Mouse (Mus musculus): ENCODE data around the gene Tcap. TPM values are rescaled to one million over a fixed set of nuclear protein-coding genes. Genes with fewer than 3 reads are reported as not detected.
A peak's percentile ranks its signal among the peaks of the same experiment; 100 is the strongest.

Tcap gene
- polyA plus RNA-seq, 1 experiment from 2014 or later = 2.1 TPM

DNA sequence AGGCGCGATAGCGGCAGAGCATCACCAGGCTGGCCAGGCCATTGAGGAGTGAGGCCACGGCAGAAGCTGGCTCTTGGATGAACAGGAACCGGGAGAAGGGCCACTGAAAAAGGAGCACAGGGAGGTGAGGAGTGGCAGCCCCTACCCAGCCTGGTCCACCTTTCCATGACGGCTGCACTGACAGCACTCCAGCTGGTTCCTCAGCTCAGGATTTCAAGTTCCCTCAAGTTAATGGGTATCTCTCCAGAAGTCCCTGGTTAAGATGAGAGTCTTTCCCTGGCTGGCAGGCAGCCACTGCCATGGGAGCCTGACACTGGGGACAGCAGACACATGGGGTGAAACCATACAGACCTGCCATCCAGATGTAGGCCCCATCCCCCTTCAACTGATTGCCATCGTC, 14.3 kb downstream of the Tcap start:
- DNase-seq (ENCODE audit: low spot score) (no peak), ATAC-seq (replicated peaks; ENCODE audit: low FRiP score, low read depth) (no peak)
- Histone ChIP-seq H3K36me3 (ENCODE audit: insufficient read depth, low read length) (no peaks in the 10 kb centered on the region), H3K27me3 (ENCODE audit: insufficient read depth, low read length) (no peaks in the 10 kb centered on the region), H3K9me3 (replicated peaks; ENCODE audit: low read length) (no peaks in the 10 kb centered on the region), H3K4me3 (replicated peaks; ENCODE audit: low read depth, low read length) (no peak overlapping the region), H3K9ac (ENCODE audit: low read depth, low read length) (no peak overlapping the region), H3K4me1 (replicated peaks; ENCODE audit: insufficient read depth, low read length) (peaks cover 23% of the 10 kb centered on the region), H3K4me2 (ENCODE audit: low read length) (no peak overlapping the region), H3K27ac (no peak overlapping the region)
- WGBS = 95% methylated on average over 7 of the region's 7 CpGs
- TF ChIP-seq CTCF (IDR thresholded peaks at IDR 0.05; ENCODE audit: low read depth) = no peak

DNA sequence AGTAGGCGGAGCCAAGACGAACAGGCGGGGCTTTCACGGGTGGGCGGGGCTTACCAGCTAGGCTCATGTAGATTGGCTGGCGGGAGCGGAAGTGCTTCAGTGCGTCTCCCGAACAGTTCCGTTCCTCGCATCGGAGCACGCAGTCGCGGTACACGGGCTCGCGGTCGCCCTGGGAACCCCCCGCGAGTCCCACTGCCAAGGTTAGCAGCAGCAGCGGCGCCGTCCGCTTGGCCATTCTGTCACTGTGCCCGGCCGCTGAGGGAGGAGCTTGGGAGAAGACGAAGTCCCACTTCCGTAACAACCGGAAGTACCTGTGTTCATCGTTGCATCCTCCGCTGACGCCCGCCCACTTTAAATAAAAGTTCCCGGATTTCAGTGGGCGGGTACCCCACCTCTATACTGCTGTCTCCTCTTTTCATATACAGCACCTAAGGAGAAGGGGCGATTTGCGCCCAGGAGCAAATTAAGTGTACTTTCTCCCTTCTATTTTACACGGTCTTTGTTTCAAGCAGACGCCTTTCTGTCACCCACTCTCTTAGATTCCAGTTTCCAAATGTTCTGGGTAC, 16.6 kb downstream of the Tcap start, which contains the start of gene Pgap3:
TSS of gene Pgap3 (minus strand) at position 330 of the 566 bp plus-strand sequence.
- Histone ChIP-seq H3K9ac (ENCODE audit: low read depth, low read length) (peak within 1 kb of the TSS; percentile 81), H3K36me3 (ENCODE audit: insufficient read depth, low read length) (no peaks in the 10 kb centered on the region), H3K4me2 (ENCODE audit: low read length) (peak within 1 kb of the TSS; percentile 81), H3K9me3 (replicated peaks; ENCODE audit: low read length) (no peaks in the 10 kb centered on the region), H3K4me3 (replicated peaks; ENCODE audit: low read depth, low read length) (peak within 1 kb of the TSS; percentile 63), H3K27me3 (ENCODE audit: insufficient read depth, low read length) (no peaks in the 10 kb centered on the region), H3K27ac (peak within 1 kb of the TSS; percentile 98), H3K4me1 (replicated peaks; ENCODE audit: insufficient read depth, low read length) (peaks cover 4% of the 10 kb centered on the region)
- WGBS = under 1% methylated on average over 40 of the region's 40 CpGs
- TF ChIP-seq CTCF (IDR thresholded peaks at IDR 0.05; ENCODE audit: low read depth) = no peak
- ATAC-seq (replicated peaks; ENCODE audit: low FRiP score, low read depth) (peak; percentile 86), DNase-seq (ENCODE audit: low spot score) (peak; percentile 96)

DNA sequence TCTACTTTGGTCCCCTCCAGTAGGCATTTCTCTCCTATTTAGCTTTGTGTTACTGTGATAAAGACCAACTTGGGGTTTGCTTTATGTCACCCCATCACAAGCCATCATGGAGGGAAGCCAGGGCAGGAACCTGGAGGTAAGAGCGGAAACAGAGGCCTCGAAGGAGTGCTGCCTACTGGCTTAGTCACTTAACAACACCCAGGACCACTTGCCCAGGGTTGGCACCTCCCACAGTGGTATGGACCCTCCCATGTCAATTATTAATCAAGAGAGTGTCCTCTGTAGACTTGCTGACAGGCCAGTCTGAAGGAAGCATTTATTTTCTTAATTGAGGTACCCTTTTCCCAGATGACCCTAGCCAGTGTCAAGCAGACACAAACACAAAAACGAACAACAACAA, 17.2 kb downstream of the Tcap start:
- TF ChIP-seq CTCF (IDR thresholded peaks at IDR 0.05; ENCODE audit: low read depth) = no peak
- Histone ChIP-seq H3K27ac (peak overlapping the region; percentile 98), H3K36me3 (ENCODE audit: insufficient read depth, low read length) (no peaks in the 10 kb centered on the region), H3K27me3 (ENCODE audit: insufficient read depth, low read length) (no peaks in the 10 kb centered on the region), H3K4me1 (replicated peaks; ENCODE audit: insufficient read depth, low read length) (peaks cover 4% of the 10 kb centered on the region), H3K4me3 (replicated peaks; ENCODE audit: low read depth, low read length) (peak overlapping the region; percentile 63), H3K9me3 (replicated peaks; ENCODE audit: low read length) (no peaks in the 10 kb centered on the region), H3K4me2 (ENCODE audit: low read length) (peak overlapping the region; percentile 81), H3K9ac (ENCODE audit: low read depth, low read length) (peak overlapping the region; percentile 81)
- WGBS = 38% methylated on average over 3 of the region's 3 CpGs
- DNase-seq (ENCODE audit: low spot score) (peak; percentile 50), ATAC-seq (replicated peaks; ENCODE audit: low FRiP score, low read depth) (peak; percentile 57; the same call in 1 of the 2 replicates)

DNA sequence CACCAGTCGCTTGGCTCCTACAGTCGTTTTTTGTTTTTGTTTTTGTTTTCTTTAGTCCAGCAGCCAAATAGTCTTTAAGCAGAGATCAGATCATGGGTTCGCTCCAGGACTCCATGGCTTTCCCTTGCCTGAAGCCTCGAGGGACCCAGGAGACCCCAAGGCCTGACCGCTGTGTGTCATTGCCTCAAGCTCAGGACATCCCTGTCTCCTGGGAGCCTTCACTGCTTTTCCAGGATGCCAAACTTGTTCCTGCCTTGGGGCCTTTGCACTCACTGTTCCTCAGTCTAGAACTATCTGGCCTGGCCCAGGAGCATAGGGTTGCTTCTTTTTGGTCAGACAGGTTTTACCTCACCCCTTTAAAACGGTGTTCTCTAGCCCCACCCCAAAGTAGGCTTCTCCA, 23.0 kb downstream of the Tcap start:
- DNase-seq (ENCODE audit: low spot score) = no peak
- H3K27ac ChIP-seq = no peak overlapping the region
- no peak for TF ChIP-seq CTCF (IDR thresholded peaks at IDR 0.05; ENCODE audit: low read depth)

DNA sequence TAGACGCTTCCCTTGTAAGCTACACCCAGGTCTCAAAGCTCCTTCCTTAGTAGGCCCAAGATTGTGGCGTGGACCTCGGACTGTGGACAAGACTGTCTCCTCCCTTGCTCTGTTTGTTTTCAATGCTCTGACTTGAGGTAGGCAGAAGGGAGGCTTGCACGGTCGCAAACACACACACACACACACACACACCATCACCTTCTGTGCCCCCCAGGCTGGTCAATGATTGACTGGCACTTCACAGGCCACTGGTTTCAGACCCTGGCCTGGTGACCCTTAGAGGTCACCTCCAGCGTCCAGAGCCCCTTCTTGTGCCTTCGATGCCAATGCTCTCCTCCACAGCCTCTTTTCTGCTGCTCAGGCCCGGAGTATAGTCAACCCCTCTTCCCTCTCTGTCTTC, 25.3 kb downstream of the Tcap start:
- TF ChIP-seq CTCF (IDR thresholded peaks at IDR 0.05; ENCODE audit: low read depth) = no peak
- Histone ChIP-seq H3K4me3 (replicated peaks; ENCODE audit: low read depth, low read length) (no peak overlapping the region; the same call in 1 of the 2 replicates), H3K36me3 (ENCODE audit: insufficient read depth, low read length) (no peaks in the 10 kb centered on the region), H3K9me3 (replicated peaks; ENCODE audit: low read length) (no peaks in the 10 kb centered on the region), H3K9ac (ENCODE audit: low read depth, low read length) (peak overlapping the region; percentile 42; the same call in 1 of the 2 replicates), H3K27me3 (ENCODE audit: insufficient read depth, low read length) (no peaks in the 10 kb centered on the region), H3K4me2 (ENCODE audit: low read length) (peak overlapping the region; percentile 21), H3K4me1 (replicated peaks; ENCODE audit: insufficient read depth, low read length) (peaks cover 20% of the 10 kb centered on the region), H3K27ac (peak overlapping the region; percentile 89)
- DNase-seq (ENCODE audit: low spot score) = no peak
- peak; percentile 59 for ATAC-seq (replicated peaks; ENCODE audit: low FRiP score, low read depth)
- 25% methylated on average over 8 of the region's 8 CpGs for WGBS

More for the DNA sequence above, 23.0 kb downstream of the Tcap start:
- no peak overlapping the region for H3K9ac ChIP-seq (ENCODE audit: low read depth, low read length)
- no peak overlapping the region for H3K4me2 ChIP-seq (ENCODE audit: low read length)
- H3K27me3 ChIP-seq (ENCODE audit: insufficient read depth, low read length) = no peaks in the 10 kb centered on the region
- no peak overlapping the region for H3K4me3 ChIP-seq (replicated peaks; ENCODE audit: low read depth, low read length)
- H3K4me1 ChIP-seq (replicated peaks; ENCODE audit: insufficient read depth, low read length) = peaks cover 14% of the 10 kb centered on the region
- ATAC-seq (replicated peaks; ENCODE audit: low FRiP score, low read depth) = no peak
- 52% methylated on average over 6 of the region's 6 CpGs for WGBS
- H3K36me3 ChIP-seq (ENCODE audit: insufficient read depth, low read length) = no peaks in the 10 kb centered on the region
- no peaks in the 10 kb centered on the region for H3K9me3 ChIP-seq (replicated peaks; ENCODE audit: low read length)

DNA sequence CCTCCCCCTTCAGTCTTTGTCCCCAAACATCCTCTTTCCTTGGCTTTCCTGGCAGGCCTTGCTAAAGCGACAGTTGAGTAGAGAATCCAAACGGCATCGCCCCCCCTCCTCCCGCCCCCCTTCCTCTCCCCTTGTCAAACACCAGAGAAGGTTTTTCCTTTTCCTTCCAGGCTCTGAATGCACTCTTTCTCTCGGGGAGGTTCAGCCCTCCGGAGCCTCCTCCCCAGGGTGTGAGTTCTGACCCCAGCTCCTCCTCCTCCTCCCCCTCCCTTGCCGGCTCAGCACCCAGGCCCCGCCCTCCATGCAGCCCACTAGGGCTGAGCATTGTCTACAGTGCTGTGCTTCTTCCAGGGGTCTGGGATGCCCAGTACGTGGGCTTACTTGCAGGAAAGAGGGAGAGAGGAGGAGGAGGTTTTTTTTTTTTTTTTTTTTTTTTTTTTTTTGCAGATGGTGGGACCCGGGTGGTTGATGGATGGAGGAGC, 25.8 kb downstream of the Tcap start:
- Histone ChIP-seq H3K4me2 (ENCODE audit: low read length) (peak overlapping the region; percentile 21), H3K9me3 (replicated peaks; ENCODE audit: low read length) (no peaks in the 10 kb centered on the region), H3K27me3 (ENCODE audit: insufficient read depth, low read length) (no peaks in the 10 kb centered on the region), H3K9ac (ENCODE audit: low read depth, low read length) (peak overlapping the region; percentile 42; the same call in 1 of the 2 replicates), H3K4me3 (replicated peaks; ENCODE audit: low read depth, low read length) (no peak overlapping the region; the same call in 1 of the 2 replicates), H3K4me1 (replicated peaks; ENCODE audit: insufficient read depth, low read length) (peaks cover 25% of the 10 kb centered on the region), H3K27ac (peak overlapping the region; percentile 89), H3K36me3 (ENCODE audit: insufficient read depth, low read length) (no peaks in the 10 kb centered on the region)
- DNase-seq (ENCODE audit: low spot score) = peak; percentile 88
- no peak for TF ChIP-seq CTCF (IDR thresholded peaks at IDR 0.05; ENCODE audit: low read depth)
- 0% methylated on average over 10 of the region's 10 CpGs for WGBS
- ATAC-seq (replicated peaks; ENCODE audit: low FRiP score, low read depth) = peak; percentile 63
